Comparison of ENCODE assay signal across 14 mouse cellular contexts in the genomic region with DNA sequence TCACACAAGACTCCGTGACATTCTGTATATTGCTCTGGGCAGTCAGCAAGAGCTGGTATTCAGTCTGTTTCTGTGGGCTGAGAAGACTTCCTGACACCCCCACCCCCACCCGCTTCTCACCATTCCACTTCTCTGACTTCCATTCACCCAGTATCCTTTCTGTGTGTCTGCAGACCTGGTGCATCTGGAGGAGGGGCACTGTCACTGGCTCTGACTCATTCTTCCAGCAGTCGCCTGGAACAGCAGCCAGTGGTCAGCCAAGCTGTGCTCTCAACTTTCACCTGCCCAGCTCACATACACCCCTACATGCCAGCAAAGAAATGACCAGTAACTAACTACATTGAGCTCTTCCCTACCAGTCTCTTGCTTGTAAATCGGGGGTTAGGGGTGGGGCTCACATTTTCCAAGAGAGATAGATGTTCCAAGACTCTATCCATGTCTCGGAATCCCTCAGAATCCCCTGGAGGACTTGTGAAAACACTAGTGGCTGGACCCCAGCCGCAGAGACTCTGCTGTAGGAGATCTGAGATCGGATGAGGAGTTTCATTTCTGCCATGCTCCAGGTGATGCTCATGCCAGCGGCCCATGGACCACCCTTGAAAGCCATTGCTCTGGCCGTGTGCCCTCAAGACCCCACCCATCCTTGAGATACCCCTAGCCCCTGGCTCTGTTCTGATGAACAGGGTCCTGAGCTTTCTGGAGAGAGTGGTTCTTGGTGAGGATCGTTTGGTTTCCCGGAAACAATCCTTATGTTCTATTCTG. TPM values are rescaled to one million over a fixed set of nuclear protein-coding genes. Genes with fewer than 3 reads are reported as not detected.
A peak's percentile ranks its signal among the peaks of the same experiment; 100 is the strongest.
DNase-seq lines count a peak whose midpoint lies in the region; ATAC-seq and TF ChIP-seq lines count a peak whose summit lies in the region.
"Had no signal": no experiment of that assay in that cellular context is flagged by ENCODE, and none has a peak within 500 bp of the region (broad histone marks: within the 10 kb centered on the region; RNA-seq: fewer than 3 reads in every experiment).

No protein-coding gene starts in this region.

- H3K27ac ChIP-seq in kidney, adult 2 months (ENCODE audit: insufficient read depth, low read depth, low read length) = no peak overlapping the region
- H3K27ac ChIP-seq in hindbrain, embryonic 12.5 days = peak overlapping the region; percentile 76
- peak overlapping the region; percentile 65 for H3K27ac ChIP-seq in midbrain, embryonic 15.5 days
- H3K27ac ChIP-seq: limb, embryonic 15.5 days had no signal

- no peak for TF ChIP-seq POLR2A in kidney, adult 2 months (IDR thresholded peaks at IDR 0.05; ENCODE audit: low read depth, low read length)

- H3K27me3 ChIP-seq in kidney, adult 2 months (replicated peaks; ENCODE audit: control insufficient read depth, insufficient read depth, low read length) = no peaks in the 10 kb centered on the region
- no peaks in the 10 kb centered on the region for H3K27me3 ChIP-seq in hindbrain, embryonic 12.5 days
- H3K27me3 ChIP-seq in midbrain, embryonic 15.5 days (replicated peaks) = no peaks in the 10 kb centered on the region
- H3K27me3 ChIP-seq: embryonic facial prominence, embryonic 12.5 days; limb, embryonic 15.5 days; megakaryocyte, embryonic 14.5 days had no signal

- H3K36me3 ChIP-seq in kidney, adult 2 months (ENCODE audit: control insufficient read depth, insufficient read depth, low read length) = no peaks in the 10 kb centered on the region
- H3K36me3 ChIP-seq in hindbrain, embryonic 12.5 days = no peaks in the 10 kb centered on the region
- H3K36me3 ChIP-seq in midbrain, embryonic 15.5 days (replicated peaks) = no peaks in the 10 kb centered on the region
- H3K36me3 ChIP-seq: embryonic facial prominence, embryonic 12.5 days; limb, embryonic 15.5 days had no signal

- no peaks in the 10 kb centered on the region for H3K9me3 ChIP-seq in hindbrain, embryonic 12.5 days (replicated peaks)
- H3K9me3 ChIP-seq in midbrain, embryonic 15.5 days = no peaks in the 10 kb centered on the region
- H3K9me3 ChIP-seq: embryonic facial prominence, embryonic 12.5 days; limb, embryonic 15.5 days had no signal

- DNase-seq in kidney, adult 2 months = peak; percentile 11
- DNase-seq in kidney, postnatal 14 days = no peak
- DNase-seq in adipocyte (ENCODE audit: low spot score) = peak; percentile 81
- no peak for DNase-seq in layer of hippocampus, adult 9-11 months
- no peak for DNase-seq in spleen, postnatal 36 days (ENCODE audit: low spot score in 2 of 2)
- DNase-seq in thymus, postnatal 14 days = no peak
- DNase-seq: heart, adult 11 months; thymus, adult 18-20 months had no signal

- WGBS in kidney, adult 2 months = 40% methylated on average over 11 of the region's 11 CpGs
- 73% methylated on average over 11 of the region's 11 CpGs for WGBS in hindbrain, embryonic 12.5 days
- 78% methylated on average over 11 of the region's 11 CpGs for WGBS in midbrain, embryonic 15.5 days

- no peak for TF ChIP-seq CTCF in kidney, adult 2 months (conservative IDR thresholded peaks at IDR 0.05; ENCODE audit: insufficient read depth, insufficient read length, low read depth, low read length)

- no peak overlapping the region for H3K9ac ChIP-seq in hindbrain, embryonic 12.5 days
- H3K9ac ChIP-seq in midbrain, embryonic 15.5 days = no peak overlapping the region
- H3K9ac ChIP-seq: embryonic facial prominence, embryonic 12.5 days; limb, embryonic 15.5 days had no signal

- no peak for ATAC-seq in hindbrain, embryonic 12.5 days (ENCODE audit: low FRiP score)
- ATAC-seq in midbrain, embryonic 15.5 days (replicated peaks) = peak; percentile 32
- ATAC-seq: inflammation-experienced regulatory T-cells, adult 6 months had no signal

- H3K4me1 ChIP-seq in kidney, adult 2 months (ENCODE audit: control insufficient read depth, insufficient read depth, low read length) = peaks cover 4% of the 10 kb centered on the region; the same call in 1 of the 2 replicates
- peaks cover 31% of the 10 kb centered on the region for H3K4me1 ChIP-seq in hindbrain, embryonic 12.5 days
- peaks cover 25% of the 10 kb centered on the region for H3K4me1 ChIP-seq in midbrain, embryonic 15.5 days
- H3K4me1 ChIP-seq: megakaryocyte, embryonic 14.5 days had no signal

- H3K4me2 ChIP-seq in hindbrain, embryonic 12.5 days (replicated peaks) = no peak overlapping the region
- H3K4me2 ChIP-seq in midbrain, embryonic 15.5 days = 0 out of 2 replicates have a peak overlapping the region, but pooled peaks have one; percentile 39

- H3K4me3 ChIP-seq in kidney, adult 2 months (ENCODE audit: insufficient read depth, low read depth, low read length) = no peak overlapping the region
- H3K4me3 ChIP-seq in hindbrain, embryonic 12.5 days = no peak overlapping the region
- H3K4me3 ChIP-seq in midbrain, embryonic 15.5 days = no peak overlapping the region
- H3K4me3 ChIP-seq: embryonic facial prominence, embryonic 12.5 days; megakaryocyte, embryonic 14.5 days had no signal

RNA-seq across cellular contexts. Expression of a gene that starts 47.8 kb away (rescaled TPM):
- polyA plus RNA-seq in kidney, adult 2 months (2012; rRNA removed) = 0.45 and 0.58 TPM in 2 replicates
- 153 and 157 TPM in 2 replicates for polyA plus RNA-seq in hindbrain, embryonic 12.5 days (2016; fragmentation: Nextera tagmentation; extraction: Ambion mirVana)
- polyA plus RNA-seq in midbrain, embryonic 15.5 days (2015; fragmentation: Nextera tagmentation; extraction: Ambion mirVana) = 205 and 215 TPM in 2 replicates

Comparison
In these comparisons a context has a peak if more than half of its experiments do, and no peak if none do; other contexts are left out.
1. DNase-seq: peak in kidney, adult 2 months (single experiment) and adipocyte (single experiment); none in kidney, postnatal 14 days (single experiment), layer of hippocampus, adult 9-11 months (single experiment), spleen, postnatal 36 days (0 of 2) and thymus, postnatal 14 days (single experiment).
2. RNA of a gene that starts 47.8 kb away (polyA plus RNA-seq): 205 to 215 TPM in midbrain, embryonic 15.5 days and 153 to 157 TPM in hindbrain, embryonic 12.5 days; 0.45 to 0.58 TPM in kidney, adult 2 months; every median in the first group is over 10 times any median in the second.